Mouse (Mus musculus) neutrophil, adult 83 days (primary cell): Measurements from ENCODE around the gene Olfr523. TPM values are rescaled to one million over a fixed set of nuclear protein-coding genes. Genes with fewer than 3 reads are reported as not detected.

ENCODE experiments used
- total RNA-seq, 2 experiments: library from RNA; stranded (reverse); gene quantifications; one replicate each; pipeline ENCODE4 v1.2.4; 2023

The Olfr523 gene
- not detected for total RNA-seq

GRCm38 (mm10) chr7:140172936-140173335 lies at the start of gene Olfr523:
TSS of gene Olfr523 (plus strand) at chr7:140173217.

GRCm38 (mm10) chr7:140137135-140138020 lies 35.6 kb upstream of the Olfr523 start, which contains the start of gene Mtg1:
TSS of gene Mtg1 (plus strand) at chr7:140137564.

GRCm38 (mm10) chr7:140154218-140154927 lies 18.6 kb upstream of the Olfr523 start, which contains the start of gene Sprn:
TSS of gene Sprn (minus strand) at chr7:140154877.

GRCm38 (mm10) chr7:140164664-140165063 lies 8.4 kb upstream of the Olfr523 start, which contains the start of gene Olfr522:
TSS of gene Olfr522 (minus strand) at chr7:140164764.

GRCm38 (mm10) chr7:140205864-140206263 lies 32.8 kb downstream of the Olfr523 start, which contains the start of gene Olfr524:
TSS of gene Olfr524 (minus strand) at chr7:140205964.

GRCm38 (mm10) chr7:140217967-140218366 lies 45.0 kb downstream of the Olfr523 start, which contains the start of gene Cd163l1:
TSS of gene Cd163l1 (plus strand) at chr7:140218267.

Other genes starting within 250 kb of the Olfr523 start
- not detected for gene Utf1, start 229.4 kb upstream of the Olfr523 start, total RNA-seq
- 10 to 100 TPM; 11.8 to 15.1 TPM for gene 6430531B16Rik, start 194.5 kb upstream of the Olfr523 start, total RNA-seq
- gene Adam8, start 180.7 kb upstream of the Olfr523 start, total RNA-seq: 100 to 1,000 TPM; 574 to 698 TPM
- gene Zfp511, start 136.8 kb upstream of the Olfr523 start, total RNA-seq: 10 to 100 TPM; 15.4 to 20.4 TPM
- gene Tubgcp2, start 136.5 kb upstream of the Olfr523 start, total RNA-seq: 10 to 100 TPM; 21.1 to 24.4 TPM
- gene Msx3, start 124.1 kb upstream of the Olfr523 start, total RNA-seq: not detected
- gene Caly, start 90.7 kb upstream of the Olfr523 start, total RNA-seq: not detected
- gene Prap1, start 79.8 kb upstream of the Olfr523 start, total RNA-seq: not detected
- gene Fuom, start 70.8 kb upstream of the Olfr523 start, total RNA-seq: 1 to 10 TPM; 6.8 to 9.8 TPM
- 1 to 10 TPM; 6.1 to 8.1 TPM for gene Paox, start 57.4 kb upstream of the Olfr523 start, total RNA-seq
- gene Echs1, start 56.7 kb upstream of the Olfr523 start, total RNA-seq: 10 to 100 TPM; 32.0 to 35.8 TPM
- gene Mtg1, start 35.7 kb upstream of the Olfr523 start, total RNA-seq: 1 to 10 TPM; 5.2 to 8.1 TPM
- not detected for gene Sprn, start 18.3 kb upstream of the Olfr523 start, total RNA-seq
- not detected for gene Olfr522, start 8.5 kb upstream of the Olfr523 start, total RNA-seq
- gene Olfr524, start 32.7 kb downstream of the Olfr523 start, total RNA-seq: not detected
- not detected for gene Cd163l1, start 45.0 kb downstream of the Olfr523 start, total RNA-seq
- not detected for gene 5830411N06Rik, start 74.1 kb downstream of the Olfr523 start, total RNA-seq
- not detected for gene Olfr525, start 147.6 kb downstream of the Olfr523 start, total RNA-seq
- gene Olfr527, start 160.8 kb downstream of the Olfr523 start, total RNA-seq: not detected
- not detected for gene Olfr60, start 188.5 kb downstream of the Olfr523 start, total RNA-seq
- gene Olfr530, start 203.1 kb downstream of the Olfr523 start, total RNA-seq: not detected
- gene Olfr531, start 229.7 kb downstream of the Olfr523 start, total RNA-seq: not detected
- not detected for gene Olfr532, start 248.4 kb downstream of the Olfr523 start, total RNA-seq